In genomic region chr10:74123421-74123820, GRCm38 (mm10) we compare ENCODE assay signal across 21 mouse cellular contexts.
DNase-seq lines count a peak whose midpoint lies in the region; ATAC-seq lines count a peak whose summit lies in the region.
"Had no signal": no experiment of that assay in that cellular context is flagged by ENCODE, and none has a peak within 500 bp of the region (broad histone marks: within the 10 kb centered on the region; RNA-seq: fewer than 3 reads in every experiment).

No protein-coding gene starts in this region.

- peak; percentile 59; the same call in 1 of the 2 replicates for ATAC-seq in frontal cortex, adult (ENCODE audit: low TSS enrichment)
- ATAC-seq: activated CD4-positive, CD25-positive, alpha-beta regulatory T cell, adult 4 months; CD4-positive, CD25-positive, alpha-beta regulatory T cell, adult 4 months; Patski had no signal

- DNase-seq in frontal cortex, postnatal 36 days (ENCODE audit: low spot score in 2 of 2), result no peak
- peak; percentile 41 for DNase-seq in Muller cell, postnatal 12 days (ENCODE audit: inconsistent ontology term)
- peak; percentile 53 for DNase-seq in brain, adult 2 months (ENCODE audit: low read depth, low spot score)
- no peak for DNase-seq in layer of hippocampus, adult 9-11 months
- DNase-seq in heart, postnatal 25 days (ENCODE audit: low spot score), result no peak
- DNase-seq: adrenal gland, adult 2 months; adrenal gland, adult 8-10 months; adrenal gland, postnatal 10 days; adrenal gland, postnatal 14 days; adrenal gland, postnatal 25 days; adrenal gland, postnatal 36 days; B cell, adult 2 months; cerebellum, adult 11 months; cerebellum, adult 11-12 months; cerebellum, adult 18-20 months; cerebellum, adult 2 months; cerebellum, adult 8-10 months had no signal

- intact Hi-C loops in heart, postnatal 25 days (cut with DNase I), result no loop called here

Comparison
In these comparisons a context has a peak if more than half of its experiments do, and no peak if none do; other contexts are left out.
1. DNase-seq: peak in Muller cell, postnatal 12 days (single experiment) and brain, adult 2 months (single experiment); none in frontal cortex, postnatal 36 days (0 of 2), layer of hippocampus, adult 9-11 months (single experiment) and heart, postnatal 25 days (single experiment).